Mouse (Mus musculus) forebrain, embryonic 11.5 days (tissue): ENCODE results near the gene Gbp6. TPM values are rescaled to one million over a fixed set of nuclear protein-coding genes. Genes with fewer than 3 reads are reported as not detected.
"Not testable (repeated sequence)": the region's sequence is repeated elsewhere in the genome, so short reads cannot be mapped to it uniquely, and the experiment has no call there.

Source experiments
- ATAC-seq: fragments of 200-750 bp; cut with Nextera tagmentation; replicated peaks from 2 replicates; pipeline ENCODE4 v1.8.0; 2017; ENCODE audit warnings: moderate TSS enrichment; ENCODE audit not compliant: low FRiP score
- DNase-seq: peaks from one replicate; pipeline ENCODE4 v3.0.0-alpha.2; 2017; ENCODE audit warnings: low spot score
- H3K27ac ChIP-seq: fragments of 300-500 bp; sonication (generic); 2 replicates; pipeline ENCODE4 v1.5.1; 2014; ENCODE audit warnings: low read depth, low read length
- H3K27me3 ChIP-seq: fragments of 300-500 bp; sonication (generic); 2 replicates; pipeline ENCODE4 v1.6.1; 2014; ENCODE audit warnings: mild to moderate bottlenecking, low read length, mixed read lengths; ENCODE audit not compliant: control insufficient read depth, insufficient read depth
- H3K36me3 ChIP-seq: fragments of 300-500 bp; sonication (generic); 2 replicates; pipeline ENCODE4 v1.6.1; 2014; ENCODE audit warnings: mild to moderate bottlenecking, low read length, moderate library complexity, mixed read lengths; ENCODE audit not compliant: control insufficient read depth, insufficient read depth
- H3K4me1 ChIP-seq: fragments of 300-500 bp; sonication (generic); replicated peaks from 2 replicates; pipeline ENCODE4 v1.6.1; 2014; ENCODE audit warnings: low read length, mixed read lengths; ENCODE audit not compliant: control insufficient read depth, insufficient read depth
- H3K4me2 ChIP-seq: fragments of 300-500 bp; sonication (generic); 2 replicates; pipeline ENCODE4 v1.6.1; 2014; ENCODE audit warnings: low read depth, mild to moderate bottlenecking, low read length, moderate library complexity, mixed read lengths; ENCODE audit not compliant: severe bottlenecking
- H3K4me3 ChIP-seq: fragments of 300-500 bp; sonication (generic); 2 replicates; pipeline ENCODE4 v1.5.1; 2014; ENCODE audit warnings: low read depth, low read length
- H3K9ac ChIP-seq: fragments of 300-500 bp; sonication (generic); 2 replicates; pipeline ENCODE4 v1.6.1; 2014; ENCODE audit warnings: low read length
- H3K9me3 ChIP-seq: fragments of 300-500 bp; sonication (generic); 2 replicates; pipeline ENCODE4 v1.6.1; 2016; ENCODE audit warnings: low read length, mixed read lengths; ENCODE audit not compliant: control insufficient read depth
- WGBS: fragments of 180-500 bp; shearing (Covaris S2); extraction: QIAGEN DNeasy Blood & Tissue Kit; methylation state at CpG from one replicate; pipeline ENCODE4 v1.1.7; 2014; 5-methylcytosine and 5-hydroxymethylcytosine counted together
- polyA plus RNA-seq: library from polyadenylated mRNA; unstranded; fragments of >200 nt; fragmentation: Nextera tagmentation; extraction: Ambion mirVana; gene quantifications from 2 replicates; pipeline ENCODE4 v1.2.1, GENCODE M21; 2014

Gbp6 gene
- polyA plus RNA-seq, 1 experiment from 2014 or later = 0.08 TPM

DNA sequence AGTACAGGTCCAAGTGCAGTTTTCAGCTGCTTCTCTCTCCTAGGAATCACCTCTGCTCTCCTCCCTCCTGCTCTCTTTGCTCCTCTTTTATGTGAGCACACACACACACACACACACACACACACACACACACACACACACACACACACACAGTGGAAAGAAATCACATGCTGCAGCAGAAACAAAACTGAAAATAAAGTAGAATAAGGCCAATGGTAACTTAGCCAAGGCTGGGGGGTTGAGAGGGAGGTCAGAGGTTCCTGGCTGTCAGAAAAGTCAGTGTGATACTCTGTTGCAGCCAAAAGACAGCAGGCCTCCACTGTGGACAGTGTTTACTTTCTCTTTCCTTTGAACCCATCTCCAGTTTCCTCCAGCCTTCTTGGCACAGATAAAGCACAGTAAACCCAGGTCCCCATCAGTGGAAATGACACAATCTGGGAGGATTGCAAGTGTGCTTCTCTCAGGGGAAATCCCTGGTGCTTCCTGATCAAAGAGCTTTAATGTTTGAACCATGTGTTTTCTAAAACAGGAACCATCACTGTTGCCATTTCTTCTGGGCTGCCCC is 53.9 kb downstream of the Gbp6 start, which contains the start of gene Gbp10:
Gbp10 (minus strand) TSS at position 51 of the 565 bp plus-strand sequence.
- H3K9ac ChIP-seq, ATAC-seq, H3K4me1 ChIP-seq, DNase-seq, H3K4me3 ChIP-seq, H3K27me3 ChIP-seq, H3K27ac ChIP-seq, H3K4me2 ChIP-seq, H3K9me3 ChIP-seq, H3K36me3 ChIP-seq: not testable (repeated sequence)

GRCm38 (mm10) chr5:105238402-105238801 is 55.1 kb downstream of the Gbp6 start:
- H3K4me2 ChIP-seq, H3K9me3 ChIP-seq, H3K4me3 ChIP-seq, H3K27me3 ChIP-seq, H3K9ac ChIP-seq, H3K36me3 ChIP-seq, H3K27ac ChIP-seq, H3K4me1 ChIP-seq, DNase-seq, ATAC-seq: not testable (repeated sequence)
- WGBS = 91% methylated on average over 1 of the region's 1 CpGs

- H3K27ac ChIP-seq, H3K9ac ChIP-seq, H3K36me3 ChIP-seq, H3K4me1 ChIP-seq, DNase-seq, ATAC-seq, H3K4me2 ChIP-seq, H3K9me3 ChIP-seq, H3K4me3 ChIP-seq, H3K27me3 ChIP-seq: not testable (repeated sequence)
- WGBS = 93% methylated on average over 3 of the region's 3 CpGs
Measured at GRCm38 (mm10) chr5:105236040-105236439, 57.5 kb downstream of the Gbp6 start.

Other genes with a start within 250 kb of the Gbp6 start
- 0.67 and 0.90 TPM in 2 replicates for gene Gbp9, start 154.2 kb downstream of the Gbp6 start, polyA plus RNA-seq
- 0.23 TPM in 1 of 2 replicates, not detected in the other for gene Gbp8, start 154.2 kb downstream of the Gbp6 start, polyA plus RNA-seq
- gene Gbp4, start 154.1 kb downstream of the Gbp6 start, polyA plus RNA-seq = 0.17 and 0.81 TPM in 2 replicates
- gene Gbp10, start 54.2 kb downstream of the Gbp6 start, polyA plus RNA-seq = 0.11 TPM in 1 of 2 replicates, not detected in the other
- not detected in 2 replicates for gene Gm43302, start within 50 bp of the Gbp6 start, polyA plus RNA-seq
- gene Lrrc8b, start 122.1 kb upstream of the Gbp6 start, polyA plus RNA-seq = 11.8 TPM in 2 replicates
- 10.1 and 14.9 TPM in 2 replicates for gene Lrrc8c, start 225.7 kb upstream of the Gbp6 start, polyA plus RNA-seq